Mouse (Mus musculus) spleen, adult 12 weeks (tissue): ENCODE measurements around the gene 1110065P20Rik.

Experiments
- DNase-seq: peaks from one replicate; pipeline ENCODE4 v3.0.0; 2022; ENCODE audit warnings: low spot score

Gene 1110065P20Rik

DNA sequence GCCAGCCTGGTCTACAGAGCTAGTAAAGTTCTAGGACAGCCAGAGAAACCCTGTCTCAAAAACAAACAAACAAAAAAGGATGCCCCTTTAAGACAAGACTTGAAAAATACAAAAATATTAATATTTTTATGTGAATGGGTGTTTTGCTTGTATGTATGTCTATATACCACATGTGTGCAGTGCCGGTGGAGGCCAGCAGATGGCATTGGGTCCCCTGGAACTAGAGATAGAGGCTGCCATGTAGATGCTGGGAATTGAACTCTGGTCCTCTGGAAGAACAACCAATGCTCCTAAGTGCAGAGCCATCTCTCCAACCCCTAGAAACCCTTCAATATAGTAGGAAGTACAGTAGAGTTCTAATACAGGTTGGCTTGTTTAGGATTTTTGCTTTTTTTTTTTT is 10.0 kb downstream of the 1110065P20Rik start:
- no peak for DNase-seq

DNA sequence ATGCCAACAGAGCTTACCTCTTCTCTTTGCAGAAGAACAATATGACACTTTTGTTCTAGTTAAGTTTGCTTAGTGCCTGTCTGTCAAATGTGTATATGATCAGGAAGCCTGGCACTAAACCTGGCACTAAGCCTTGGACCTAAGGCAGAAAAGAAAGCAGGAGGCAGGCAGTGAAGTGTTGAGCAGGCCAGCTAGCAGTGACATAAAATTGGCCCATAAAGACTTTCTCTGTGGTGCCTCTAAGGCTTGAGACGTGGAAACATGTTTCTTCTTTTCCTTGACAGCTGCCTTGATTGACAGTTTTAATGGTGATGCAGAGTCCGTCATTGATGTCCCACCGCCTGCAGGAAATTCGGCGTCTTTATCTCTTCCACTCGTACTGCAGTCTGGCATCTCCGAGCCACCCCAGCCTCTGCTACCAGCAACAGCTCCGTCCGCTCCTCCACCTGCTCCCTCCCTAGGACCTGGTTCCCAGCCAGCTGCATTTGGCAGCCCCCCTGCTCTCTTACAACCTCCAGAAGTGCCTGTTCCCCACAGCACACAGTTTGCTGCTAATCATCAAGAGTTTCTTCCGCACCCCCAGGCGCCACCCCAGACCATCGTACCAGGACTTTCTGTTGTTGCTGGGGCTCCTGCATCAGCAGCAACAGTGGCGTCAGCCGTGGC is 12.8 kb downstream of the 1110065P20Rik start:
- DNase-seq: no peak

- DNase-seq: no peak
Measured at GRCm38 (mm10) chr4:124832796-124833195, 18.2 kb downstream of the 1110065P20Rik start.

- no peak for DNase-seq
Measured at GRCm38 (mm10) chr4:124829671-124830070, 21.3 kb downstream of the 1110065P20Rik start.

- DNase-seq: no peak
Measured at GRCm38 (mm10) chr4:124825371-124825965, 25.5 kb downstream of the 1110065P20Rik start.

GRCm38 (mm10) chr4:124824967-124825366 is 26.0 kb downstream of the 1110065P20Rik start:
- DNase-seq: no peak

GRCm38 (mm10) chr4:124818832-124819231 is 32.2 kb downstream of the 1110065P20Rik start:
- no peak for DNase-seq

- DNase-seq: peak; percentile 11
Measured at GRCm38 (mm10) chr4:124817803-124818202, 33.2 kb downstream of the 1110065P20Rik start.

DNA sequence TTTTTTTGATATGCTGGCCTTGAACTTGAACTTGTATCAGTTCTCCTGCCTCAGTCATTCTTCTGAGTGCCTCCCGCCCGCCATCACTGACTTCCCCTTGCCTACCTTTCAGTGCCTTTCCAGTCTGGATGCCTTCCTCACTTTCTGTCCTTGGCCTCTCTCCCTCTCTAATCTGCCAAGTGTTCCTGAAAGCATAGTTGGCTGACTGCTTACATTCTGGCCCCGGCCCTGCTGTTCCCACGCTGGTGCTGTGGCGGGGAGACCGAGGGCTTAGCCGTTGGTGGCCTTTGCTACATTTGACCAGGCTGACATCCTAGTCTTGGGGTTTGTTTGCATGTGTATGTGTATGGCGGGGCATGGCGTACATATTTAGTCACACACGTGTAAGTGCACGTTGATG is 35.1 kb downstream of the 1110065P20Rik start:
- DNase-seq: no peak

GRCm38 (mm10) chr4:124811347-124811975 is 39.5 kb downstream of the 1110065P20Rik start:
- no peak for DNase-seq

DNA sequence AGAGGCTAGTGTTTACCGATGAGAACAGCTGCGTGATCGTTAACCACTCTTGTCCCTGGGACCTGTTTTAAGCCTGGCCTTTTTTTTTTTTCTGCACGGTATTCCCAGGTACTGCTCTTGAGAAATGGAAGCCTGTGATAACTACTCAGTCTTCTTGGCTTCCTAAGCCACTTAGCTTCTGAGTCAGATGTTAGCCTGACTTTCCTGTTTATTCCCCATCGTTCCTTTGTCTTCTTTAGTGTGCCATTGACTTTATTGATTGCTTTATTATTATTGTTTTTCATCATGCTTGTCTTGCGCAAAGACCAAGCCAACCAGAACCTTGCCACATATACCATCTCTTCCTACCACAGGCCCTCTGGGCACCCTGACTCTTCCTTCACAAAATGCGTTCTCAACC is 40.9 kb downstream of the 1110065P20Rik start:
- no peak for DNase-seq

GRCm38 (mm10) chr4:124809136-124809883 is 41.7 kb downstream of the 1110065P20Rik start:
- DNase-seq: no peak

DNA sequence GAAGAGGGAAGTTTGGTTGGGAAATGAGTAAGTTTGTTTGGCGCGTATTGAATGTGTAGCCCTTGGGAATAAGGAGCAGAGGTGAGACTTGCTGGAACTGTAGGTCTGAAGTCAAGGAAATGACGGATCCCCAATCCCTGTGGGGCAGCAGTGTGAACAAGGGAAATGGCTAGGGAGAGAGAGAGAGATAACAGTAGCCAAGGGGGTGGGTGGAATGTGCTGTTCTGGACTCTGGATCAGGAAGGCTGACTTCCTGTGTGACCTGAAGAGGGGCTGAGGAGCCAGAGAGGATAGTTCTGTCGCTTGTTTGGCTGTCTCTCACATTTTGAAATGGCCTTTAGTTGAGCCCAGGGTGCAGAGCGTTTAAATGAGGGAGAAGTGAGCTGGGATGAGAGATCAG is 42.5 kb downstream of the 1110065P20Rik start:
- no peak for DNase-seq

- no peak for DNase-seq
Measured at GRCm38 (mm10) chr4:124803406-124803805, 47.6 kb downstream of the 1110065P20Rik start.

DNA sequence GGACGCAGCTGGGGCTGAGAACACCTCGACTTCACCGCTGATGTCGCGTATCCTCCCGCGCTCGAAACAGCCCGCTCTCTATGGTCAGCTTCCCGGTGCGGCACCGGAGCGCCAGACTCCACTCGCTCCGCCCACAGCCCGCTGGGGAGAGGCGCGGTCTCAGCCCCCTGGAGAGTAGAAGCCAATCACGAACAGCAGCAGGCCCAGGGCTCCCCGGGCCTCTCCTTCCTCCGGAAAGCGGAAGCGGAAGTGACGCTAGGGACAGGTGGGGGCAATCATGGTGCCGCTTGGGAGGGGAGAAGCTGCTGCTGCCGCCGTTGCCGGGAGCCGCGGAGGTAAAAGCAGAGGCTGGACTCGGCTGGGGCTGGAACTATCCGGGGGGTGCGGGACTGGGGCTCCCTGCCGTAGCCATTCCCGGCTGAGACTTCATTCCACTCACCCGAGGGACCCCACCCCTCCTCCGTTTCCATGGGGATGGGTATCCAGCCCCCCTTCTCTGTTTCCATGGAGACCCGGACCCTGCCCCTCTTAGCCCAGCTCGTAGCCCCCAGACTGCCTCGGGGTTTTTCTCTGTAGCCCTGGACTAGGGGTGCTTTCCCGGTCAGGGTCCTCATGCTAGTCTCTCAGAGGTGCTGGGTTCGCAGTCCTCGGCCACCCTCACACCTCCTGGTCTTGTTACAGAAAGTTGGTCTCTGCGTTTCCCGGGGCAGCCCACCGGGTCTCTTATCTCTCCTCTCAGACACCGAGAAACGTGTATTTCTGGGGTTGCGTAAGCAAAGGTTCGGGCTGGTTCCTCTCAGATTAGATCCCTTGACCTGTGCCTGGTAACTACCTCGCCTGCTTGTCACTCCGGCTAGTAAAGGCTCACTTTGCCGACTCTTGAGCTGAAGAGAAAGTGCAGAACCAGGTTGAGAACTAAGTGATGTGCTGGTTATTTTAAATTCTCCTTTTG is 48.4 kb downstream of the 1110065P20Rik start:
- DNase-seq: peak; percentile 93

DNA sequence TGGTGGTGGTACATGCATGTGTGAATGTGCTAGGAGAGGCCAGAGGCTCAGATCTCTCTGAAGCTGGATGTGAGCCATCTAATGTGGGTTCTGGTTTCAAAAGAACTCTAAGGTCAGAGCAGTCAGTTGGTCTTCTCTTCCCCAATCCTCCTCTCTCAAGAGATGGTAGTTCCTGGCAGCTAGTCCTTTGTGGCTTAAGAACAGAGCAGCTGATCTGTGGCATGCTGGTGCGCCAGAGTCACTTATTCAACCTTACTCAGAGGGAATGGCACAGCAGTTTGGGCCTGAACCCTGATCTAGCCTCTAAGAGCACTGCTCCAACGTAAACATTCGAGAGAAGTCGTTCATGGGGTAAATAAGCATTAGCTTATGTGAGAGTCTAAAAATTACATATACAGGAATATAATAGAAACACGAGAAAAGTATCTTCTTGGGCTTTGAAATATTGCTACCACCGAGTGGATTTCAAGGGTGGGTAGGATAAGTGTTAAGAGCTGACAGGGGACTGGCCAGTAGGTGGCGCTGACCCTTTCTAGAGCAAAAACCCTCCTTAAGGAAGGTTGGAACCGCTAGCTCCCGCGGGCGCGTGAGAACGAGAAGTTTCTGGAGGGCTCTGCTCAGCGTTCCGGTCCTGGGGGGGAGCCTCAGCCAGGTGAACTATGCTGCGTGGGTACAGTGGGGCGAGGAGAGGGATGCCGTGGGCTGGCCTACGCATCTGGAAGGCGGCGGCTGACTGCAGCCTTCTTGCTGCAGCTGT is 49.3 kb downstream of the 1110065P20Rik start, which contains the start of gene Mtf1:
Gene Mtf1, plus strand, starts transcription at position 553 of the 757 bp plus-strand sequence.
- DNase-seq: peak; percentile 77
